Mouse (Mus musculus): ENCODE data around the gene Tm7sf2.
"Not testable (repeated sequence)": the region's sequence is repeated elsewhere in the genome, so short reads cannot be mapped to it uniquely, and the experiment has no call there.

Tm7sf2 gene

DNA sequence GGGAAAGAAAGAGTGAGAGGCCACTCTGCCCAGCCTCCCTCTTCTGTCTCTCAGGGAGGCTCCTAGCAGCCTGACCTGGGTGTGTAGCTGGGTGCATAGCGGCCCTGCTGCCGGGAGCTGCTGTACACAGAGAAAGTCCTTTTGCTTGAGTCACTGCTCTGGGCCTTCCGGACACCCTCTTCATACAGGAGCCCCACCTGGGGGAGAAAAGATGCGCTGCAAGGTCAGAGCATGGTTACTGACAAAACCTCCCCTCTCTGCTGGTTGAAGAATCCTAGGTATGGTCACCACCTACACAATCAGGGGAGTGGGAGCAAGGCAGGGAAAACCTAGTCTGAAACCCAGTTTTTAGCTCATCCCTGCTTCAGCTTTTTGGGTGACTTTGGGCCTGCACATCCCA, 778 bp upstream of the Tm7sf2 start:
- no peak for DNase-seq

DNA sequence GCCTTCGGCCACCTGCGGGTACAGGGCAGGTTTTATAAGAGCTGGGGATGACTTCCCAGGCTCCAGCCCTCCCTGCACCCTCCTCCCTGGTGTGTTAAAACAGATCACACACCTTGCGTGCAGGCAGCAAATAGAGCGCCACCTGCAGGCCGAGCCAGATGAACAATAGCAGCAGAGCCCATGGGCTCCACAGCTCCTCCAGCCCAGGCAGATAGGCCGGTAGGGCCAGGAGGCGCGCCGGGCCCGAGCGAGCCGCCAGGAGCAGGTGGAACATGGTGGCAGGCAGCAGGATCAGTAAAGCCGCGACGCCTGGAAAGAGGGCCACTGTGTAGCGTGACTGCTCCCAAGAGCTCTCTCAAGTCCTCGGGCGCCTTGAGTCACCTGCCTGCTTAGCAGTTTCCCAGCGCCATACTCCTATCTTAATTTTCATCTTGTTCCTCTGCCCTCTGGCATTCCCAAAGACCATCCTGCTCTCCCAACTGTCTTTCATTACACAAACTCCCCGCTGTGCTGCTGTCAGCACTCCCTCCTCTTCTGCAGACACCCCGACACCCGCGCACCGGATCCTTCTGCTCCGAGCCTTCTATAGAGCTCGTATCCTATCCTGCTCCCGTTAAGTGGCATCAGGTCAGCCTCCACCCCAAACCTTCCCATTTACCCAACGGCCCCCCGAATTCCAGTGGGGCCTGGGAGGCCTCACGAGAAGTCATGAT, 1.0 kb downstream of the Tm7sf2 start:
- DNase-seq, result peak; percentile 76 to 84

DNA sequence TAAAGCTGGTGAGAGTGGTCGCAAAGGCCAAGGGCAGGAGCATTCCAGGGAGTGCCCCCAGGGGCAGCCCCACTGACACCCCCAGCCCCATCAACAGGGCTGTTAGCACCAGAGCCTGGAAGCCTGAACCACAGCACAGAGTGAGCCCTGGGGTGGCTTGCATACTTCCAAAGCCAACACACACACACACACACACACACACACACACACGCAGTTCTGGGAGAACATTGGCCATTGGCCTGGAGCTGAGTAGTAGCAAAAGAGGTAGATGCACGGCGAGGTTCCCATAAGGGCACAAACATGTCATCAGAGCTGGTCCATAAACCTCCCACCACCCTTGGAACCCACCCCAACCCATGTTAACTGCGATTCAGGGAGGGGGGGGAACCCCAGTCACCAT, 1.6 kb downstream of the Tm7sf2 start:
- DNase-seq, result no peak

DNA sequence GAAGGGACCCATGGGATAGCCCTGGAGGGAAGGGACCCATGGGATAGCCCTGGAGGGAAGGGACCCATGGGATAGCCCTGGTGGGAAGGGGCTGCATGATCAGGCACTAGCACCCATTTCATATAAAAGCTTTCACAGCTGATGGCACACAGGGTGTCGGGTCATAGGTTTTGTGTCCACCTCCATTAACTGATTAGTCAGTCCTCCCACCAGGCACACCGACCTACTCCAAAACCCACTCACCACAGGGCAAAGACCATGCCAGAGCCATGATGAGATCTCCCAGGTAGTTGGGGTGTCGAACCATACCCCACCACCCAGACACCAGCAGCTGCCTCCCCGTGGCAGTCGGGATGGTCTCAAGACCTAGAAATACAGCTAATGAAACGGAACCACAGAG, 5.1 kb downstream of the Tm7sf2 start:
- DNase-seq, result no peak

DNA sequence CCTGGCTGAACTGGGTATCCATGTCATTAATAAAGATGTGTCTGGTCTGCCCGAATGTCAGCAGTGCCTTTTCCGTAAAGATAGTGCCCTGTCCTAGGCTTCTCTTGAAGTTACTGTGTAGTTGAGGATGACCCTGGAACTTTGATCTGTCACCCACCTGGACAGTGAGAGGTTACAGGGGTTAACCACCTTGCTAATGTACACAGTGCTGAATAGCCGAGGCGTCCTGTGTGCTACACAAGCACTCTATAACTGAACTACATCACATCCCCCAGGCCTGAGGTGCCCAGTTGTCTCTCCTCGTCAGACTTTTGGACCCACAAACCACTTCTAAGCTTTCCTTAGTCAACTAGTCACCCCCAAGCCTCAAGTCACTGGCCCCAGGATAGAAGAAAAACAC, 5.8 kb downstream of the Tm7sf2 start:
- DNase-seq, result no peak

DNA sequence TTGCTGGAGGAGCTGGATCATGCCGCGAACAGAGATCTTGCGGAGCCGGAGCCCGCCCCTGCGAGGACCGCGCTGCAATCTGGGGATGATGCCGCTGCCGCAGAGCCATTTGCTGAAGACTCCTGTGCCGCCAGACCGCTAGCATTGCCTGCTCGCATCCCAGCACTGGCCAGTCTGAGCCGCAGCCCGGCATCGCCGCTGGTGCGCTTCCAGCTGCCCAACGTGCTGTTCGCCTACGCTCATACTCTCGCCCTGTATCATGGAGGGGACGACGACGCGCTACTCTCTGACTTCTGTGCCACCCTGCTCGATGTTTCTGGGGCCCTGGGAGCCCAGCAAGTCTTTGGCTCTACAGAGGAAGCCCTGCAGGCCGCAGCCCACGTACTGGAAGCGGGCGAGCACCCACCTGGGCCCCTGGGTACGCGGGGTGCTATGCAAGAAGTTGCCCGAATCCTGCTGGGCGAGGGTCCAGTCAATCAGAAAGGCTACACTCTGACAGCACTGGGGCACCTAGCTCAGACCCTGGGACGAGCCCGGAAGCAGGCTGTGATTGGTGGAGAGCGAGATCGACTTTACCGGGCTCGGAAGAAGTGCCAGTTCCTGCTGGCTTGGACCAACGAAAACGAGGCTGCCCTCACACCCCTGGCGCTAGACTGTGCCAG, 6.4 kb downstream of the Tm7sf2 start:
- peak; percentile 36 to 42 for DNase-seq

DNA sequence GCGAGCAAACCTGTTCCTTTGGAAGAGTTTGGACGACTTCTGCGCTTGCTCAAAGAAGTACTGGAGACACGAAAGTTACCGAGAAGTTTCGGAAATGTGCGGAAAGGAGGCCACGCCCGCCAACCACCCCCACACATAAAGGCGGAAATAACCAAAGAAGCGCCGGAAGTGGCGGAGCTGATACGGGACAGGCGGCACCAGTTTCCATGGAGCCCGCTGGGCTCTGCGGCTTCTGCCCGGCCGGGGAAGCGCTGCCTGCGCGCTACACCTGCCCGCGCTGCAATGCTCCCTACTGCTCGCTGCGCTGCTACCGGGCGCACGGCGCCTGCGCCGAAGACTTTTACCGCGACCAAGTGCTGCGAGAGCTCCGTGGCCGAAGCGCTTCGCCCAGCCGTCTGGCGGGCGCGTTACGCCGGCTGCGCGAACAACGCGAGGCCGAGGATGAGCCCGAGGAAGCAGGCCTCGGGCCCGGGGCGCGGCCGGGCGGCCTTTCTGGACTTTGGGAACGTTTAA, 7.1 kb downstream of the Tm7sf2 start, which contains the start of gene Znhit2:
TSS of gene Znhit2 (plus strand) at position 172 of the 513 bp plus-strand sequence.
- peak; percentile 96 to 97 for DNase-seq

DNA sequence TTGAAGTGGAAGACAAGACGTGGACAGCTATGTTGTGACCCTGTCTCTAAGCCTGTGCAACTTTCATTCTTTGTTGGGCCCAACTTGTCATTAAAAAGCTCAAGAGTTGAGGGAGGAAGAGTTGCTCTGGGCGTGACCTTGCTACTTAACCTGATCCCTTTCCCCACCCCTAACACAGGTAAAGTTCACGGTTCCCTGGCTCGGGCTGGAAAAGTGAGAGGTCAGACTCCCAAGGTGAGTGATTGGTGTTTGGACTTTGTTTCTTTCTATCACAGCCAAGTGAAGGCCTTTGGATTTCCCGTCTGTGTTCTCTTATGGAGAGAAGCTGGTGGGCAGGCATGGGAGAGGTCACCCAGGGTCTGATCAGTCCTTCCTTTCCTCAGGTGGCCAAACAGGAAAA, 9.2 kb downstream of the Tm7sf2 start:
- DNase-seq, result no peak

DNA sequence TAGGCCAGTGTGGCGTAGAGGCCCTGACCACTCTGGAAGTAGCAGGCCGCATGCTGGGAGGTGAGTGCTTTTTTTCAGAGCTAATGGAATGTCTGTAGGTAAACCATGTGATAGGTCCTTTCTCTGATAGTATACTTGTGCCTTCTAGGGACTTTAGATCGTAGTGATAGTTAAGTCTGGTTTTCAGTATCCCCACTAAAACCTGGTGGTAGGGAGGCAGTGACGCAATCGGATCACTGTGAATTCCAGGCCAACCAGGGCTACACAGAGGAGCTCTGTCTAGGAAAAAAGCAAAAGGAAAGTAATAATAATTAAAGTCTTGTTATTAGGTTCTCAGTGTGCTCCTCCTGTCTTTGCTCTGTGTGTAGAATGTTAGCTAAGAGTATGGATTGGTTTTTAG, 9.7 kb downstream of the Tm7sf2 start:
- no peak for DNase-seq

DNA sequence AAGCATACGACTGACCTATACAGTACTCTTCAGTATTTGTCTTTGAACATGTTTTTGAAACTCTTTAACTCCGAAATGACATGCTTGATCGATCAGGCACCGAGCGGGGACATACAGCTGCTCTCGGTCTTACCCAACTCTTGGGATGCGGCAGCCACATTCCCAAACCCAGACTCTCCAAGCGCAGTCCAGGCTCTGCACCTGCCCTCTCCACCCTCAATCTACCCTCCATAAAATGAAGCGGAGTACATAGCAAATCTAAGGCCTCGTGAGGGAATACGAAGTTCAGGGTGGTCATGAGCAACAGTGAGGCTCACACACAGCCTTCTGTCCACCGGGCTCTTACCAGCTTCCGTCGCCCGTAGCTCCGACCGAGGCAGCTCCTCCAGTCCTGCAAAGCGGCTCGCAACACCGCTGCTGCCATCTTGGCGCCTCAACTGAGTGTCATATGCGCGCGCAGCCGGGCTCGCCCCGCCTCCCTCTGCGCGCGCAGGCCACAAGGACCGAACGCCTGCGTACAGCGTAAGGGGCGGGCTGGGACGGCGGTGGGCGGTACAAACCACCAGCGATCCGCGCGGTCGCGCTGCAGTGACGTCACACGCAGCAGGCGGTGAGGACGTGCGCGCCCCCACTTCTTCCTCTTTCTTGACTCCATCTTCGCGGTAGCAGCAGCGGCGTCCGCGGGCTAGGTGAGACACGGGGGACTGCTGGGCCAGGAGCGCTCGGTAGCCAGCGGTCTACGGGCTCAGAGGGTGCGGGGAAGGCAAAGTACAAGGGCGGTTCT, 10.7 kb downstream of the Tm7sf2 start, which contains the start of the genes Mrpl49 and Fau:
TSS of gene Mrpl49 (minus strand) at position 473 of the 784 bp plus-strand sequence.
TSS of gene Fau (plus strand) at position 532 of the 784 bp plus-strand sequence.
- peak; percentile 98 to 99 for DNase-seq

DNA sequence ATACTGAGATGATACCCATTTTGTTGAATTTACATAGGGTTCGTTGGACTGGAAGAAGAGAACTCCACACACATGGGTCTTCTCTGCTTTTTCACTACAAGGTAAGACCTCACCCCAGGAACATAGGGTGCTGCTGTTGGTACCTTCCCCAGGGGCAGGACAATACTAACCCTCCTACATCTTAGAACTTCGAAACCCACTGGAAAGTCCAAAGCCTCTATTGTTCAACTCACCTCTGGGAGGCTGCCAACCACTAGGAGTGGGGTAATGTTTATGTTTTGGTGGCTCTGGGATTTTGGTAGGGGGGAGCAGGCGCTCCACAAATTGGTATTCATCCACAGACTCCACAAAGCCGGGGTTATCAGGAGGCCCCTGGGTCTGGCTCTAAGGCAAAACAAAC, 11.5 kb downstream of the Tm7sf2 start:
- DNase-seq, result no peak

DNA sequence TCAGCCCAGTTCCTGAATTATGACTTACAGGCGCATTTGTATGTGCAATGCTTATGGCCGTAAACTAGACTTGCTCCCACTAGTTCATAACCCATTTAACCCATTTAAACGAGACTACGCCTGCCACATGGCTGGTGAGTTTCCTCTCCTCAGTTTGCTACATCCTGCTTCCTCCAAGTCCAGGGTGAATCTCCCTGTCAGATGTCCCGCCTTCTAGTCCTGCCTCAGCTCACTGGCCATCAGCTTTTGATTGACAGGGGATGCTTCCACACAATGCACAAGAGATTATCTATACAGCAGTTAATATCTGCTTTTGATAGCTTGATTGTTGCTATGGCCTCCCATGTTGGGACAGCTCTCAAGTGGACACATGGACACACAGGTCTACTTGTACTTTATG, 13.9 kb downstream of the Tm7sf2 start:
- DNase-seq, result no peak

DNA sequence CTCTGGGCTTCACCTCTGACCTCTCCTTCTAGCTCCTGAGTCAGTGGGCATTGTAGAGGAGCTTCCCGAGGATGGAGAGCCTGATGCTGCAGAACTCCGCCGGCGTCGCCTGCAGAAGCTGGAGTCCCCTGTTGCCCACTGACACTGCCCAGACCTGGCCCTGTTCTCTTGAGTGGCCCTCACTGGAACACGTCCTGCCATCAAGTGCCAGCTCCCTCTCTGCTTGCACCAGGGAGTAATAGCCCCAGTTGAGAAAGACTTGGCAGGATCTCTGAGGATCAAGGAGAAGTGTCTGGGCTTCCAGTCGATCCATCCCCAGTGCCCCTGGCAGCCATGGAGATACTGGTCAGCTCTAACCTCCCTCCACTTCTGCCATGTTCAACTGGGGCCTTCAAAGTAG, 15.7 kb downstream of the Tm7sf2 start:
- no peak for DNase-seq

DNA sequence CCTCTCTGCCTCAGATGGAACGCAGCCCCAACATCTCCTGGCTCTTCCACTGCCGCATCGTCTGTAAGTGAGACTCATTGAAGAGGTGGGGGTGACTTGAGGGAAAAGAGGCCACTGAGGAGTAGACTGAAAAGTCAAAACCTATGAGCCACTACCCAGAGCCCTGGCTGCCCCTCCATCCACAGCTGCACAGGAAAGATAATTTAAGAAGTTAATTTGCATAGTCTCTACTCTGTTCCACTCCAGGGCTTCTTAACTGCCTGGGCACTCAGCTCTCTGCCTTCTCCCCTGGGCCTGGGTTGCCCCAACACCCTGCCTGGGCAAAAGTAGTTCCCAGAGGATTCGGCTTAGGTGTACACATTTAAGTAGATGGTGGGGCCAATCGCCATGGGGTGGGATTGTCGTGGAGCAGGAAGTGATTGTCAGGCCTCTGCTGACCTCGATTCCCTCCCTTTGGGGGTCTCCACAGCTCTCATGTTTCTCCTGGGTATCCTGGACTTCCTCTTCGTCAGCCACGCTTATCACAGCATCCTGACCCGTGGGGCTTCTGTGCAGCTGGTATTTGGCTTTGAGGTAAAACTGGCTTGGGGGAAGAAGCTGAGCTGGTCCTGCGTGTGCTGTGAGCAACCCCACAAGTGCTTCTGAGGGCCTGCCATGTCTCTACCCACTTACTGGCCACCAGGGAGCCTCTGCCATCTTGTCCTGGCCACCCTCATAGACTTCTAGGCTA, 19.3 kb downstream of the Tm7sf2 start:
- no peak for DNase-seq

DNA sequence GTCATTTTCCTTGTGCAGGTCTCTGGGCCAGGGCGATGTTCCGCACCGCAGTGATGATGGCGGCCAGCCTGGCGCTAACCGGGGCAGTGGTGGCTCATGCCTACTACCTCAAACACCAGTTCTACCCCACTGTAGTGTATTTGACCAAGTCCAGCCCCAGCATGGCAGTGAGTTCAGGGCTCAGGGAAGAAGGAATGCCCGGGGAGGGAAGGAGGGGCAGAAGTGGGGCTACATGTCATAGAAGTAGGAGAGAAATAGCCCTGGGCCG, 20.3 kb downstream of the Tm7sf2 start:
- DNase-seq, result no peak

DNA sequence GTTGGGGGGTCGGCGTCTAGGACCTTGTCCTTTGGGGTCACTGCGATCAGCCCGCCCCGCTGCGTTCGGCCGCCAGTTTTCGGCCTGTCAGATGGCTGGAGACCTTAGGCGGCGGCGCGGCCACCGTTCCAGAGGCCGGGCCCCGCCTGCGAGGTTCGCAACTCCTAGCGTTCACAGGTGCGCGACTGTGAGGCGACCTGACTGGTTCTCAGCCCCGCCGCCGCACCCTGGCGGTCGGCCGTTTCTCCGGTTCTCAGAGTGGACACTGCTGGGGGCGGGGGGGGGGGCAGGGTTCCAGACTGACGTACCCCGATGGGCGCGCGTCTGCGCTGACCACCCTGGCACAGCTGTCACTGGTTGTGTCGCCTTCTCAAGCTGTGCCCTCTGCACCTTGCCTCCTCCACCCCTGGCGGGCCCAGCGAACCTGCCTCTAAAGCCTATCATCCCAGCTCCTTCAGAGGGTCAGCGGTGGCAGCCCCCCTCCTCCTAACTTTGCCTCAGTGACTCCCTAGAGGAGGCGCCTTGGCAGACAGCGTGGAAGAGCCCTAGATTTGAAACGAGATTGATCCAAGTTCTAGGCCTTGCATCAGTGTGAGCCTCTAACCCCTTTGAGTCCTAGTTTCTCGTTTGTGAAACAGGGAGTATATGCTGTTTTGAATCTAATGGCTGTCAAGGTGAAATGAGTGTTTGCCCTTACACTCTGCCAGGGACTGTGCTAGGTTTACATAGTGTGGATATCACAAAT, 20.8 kb downstream of the Tm7sf2 start:
- no peak for DNase-seq

DNA sequence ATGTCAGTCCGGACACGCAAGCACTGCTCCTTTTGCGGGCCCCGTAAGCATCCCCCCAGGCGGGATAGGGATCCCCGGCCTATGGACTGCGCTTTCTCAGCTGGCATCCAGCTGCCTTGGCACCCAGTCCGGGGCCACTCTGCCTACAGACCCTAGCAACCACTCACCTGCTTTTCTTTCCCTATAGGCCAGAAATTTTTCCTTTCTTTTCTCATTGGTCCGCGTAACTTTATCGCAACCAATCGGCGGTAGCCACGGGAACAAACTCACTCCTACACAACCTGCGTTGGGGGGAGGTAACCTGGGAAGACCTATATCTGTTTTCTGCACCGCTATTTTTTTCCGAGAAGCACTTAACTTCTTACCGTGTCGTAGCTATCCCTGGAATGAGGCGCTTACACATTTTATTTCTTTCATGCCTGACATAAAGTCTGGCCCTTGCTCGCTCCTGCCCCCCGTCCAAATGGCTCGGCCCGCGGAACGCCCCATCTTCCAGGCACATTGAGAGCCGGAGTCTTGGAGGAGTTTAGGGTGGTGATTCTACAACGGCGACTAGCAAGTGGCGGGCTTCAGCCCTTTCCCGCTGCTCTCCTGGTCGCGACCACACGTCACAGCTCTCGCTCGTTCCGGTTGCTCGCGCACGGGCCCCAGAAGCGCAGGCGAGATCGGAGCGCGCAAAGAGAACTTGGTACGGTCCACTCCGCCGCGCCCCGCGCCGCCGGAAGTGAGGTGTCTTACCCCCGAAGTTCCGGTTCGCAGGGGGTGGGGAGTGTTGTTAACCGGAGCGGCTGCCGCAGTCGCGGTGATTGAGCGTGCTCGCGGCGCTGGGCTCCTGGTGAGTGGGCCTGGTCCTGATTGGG, 21.6 kb downstream of the Tm7sf2 start, which contains the start of gene Syvn1:
TSS of gene Syvn1 (plus strand) at position 283 of the 860 bp plus-strand sequence.
- peak; percentile 95 for DNase-seq

DNA sequence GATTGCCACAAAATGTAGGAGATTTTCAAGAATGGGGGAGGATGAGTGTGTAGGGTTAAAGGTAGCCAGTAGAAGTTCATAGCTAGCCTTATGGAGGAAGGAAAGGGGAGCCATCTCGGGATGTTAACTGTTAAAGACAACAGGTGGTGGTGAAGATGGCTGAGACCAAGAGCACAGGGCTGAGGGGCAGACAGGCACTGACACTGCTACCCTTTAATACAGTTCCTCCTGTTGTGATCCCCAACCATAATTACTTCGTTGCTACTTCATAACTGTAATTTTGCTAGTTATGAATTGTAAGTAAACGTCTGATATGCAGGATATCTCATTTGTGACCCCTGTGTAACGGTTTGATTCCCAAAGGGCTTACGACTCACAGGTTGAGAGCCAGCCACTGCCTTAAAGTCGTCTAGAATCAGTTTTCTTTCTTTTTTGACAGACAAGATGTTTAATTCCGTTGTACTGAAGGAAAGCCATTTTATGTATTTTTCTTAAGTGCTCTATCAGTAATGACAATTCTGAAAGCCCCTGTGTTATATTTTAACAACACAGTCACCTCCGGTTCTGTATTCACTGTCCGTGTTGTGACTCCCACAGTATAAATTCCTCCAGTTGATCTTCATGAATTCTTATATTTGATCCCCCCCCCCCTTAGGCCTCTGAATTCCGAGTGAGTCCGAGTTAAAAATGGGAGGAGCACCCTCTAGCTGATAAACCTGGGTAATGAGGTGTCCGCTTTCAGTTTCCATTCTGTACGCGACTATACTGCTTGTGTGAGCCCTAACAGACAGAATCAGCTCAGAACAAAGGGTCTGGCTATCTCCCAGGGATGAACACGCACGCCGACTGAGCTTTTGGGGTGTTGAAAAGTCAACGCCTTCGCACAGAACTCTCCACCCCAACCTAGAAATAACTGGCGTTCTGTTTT, 22.5 kb downstream of the Tm7sf2 start:
- no peak for DNase-seq

DNA sequence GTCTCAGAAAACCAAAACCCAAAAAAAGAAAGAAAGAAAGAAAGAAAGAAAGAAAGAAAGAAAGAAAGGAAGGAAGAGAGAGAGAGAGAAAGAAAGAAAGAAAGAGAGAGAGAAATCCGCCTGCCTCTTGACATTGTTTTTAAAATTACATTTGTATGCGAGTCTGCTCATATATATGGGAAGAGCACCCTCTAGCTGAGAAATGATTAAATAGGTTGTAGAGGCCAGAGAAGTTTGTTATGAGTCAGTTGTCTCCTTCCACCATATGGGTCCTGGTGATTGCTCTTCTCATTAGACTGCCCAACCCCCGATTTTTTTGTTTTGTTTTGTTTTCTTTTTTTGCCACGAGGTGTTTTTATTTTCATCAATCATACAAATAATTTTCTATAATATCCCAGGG, 24.1 kb downstream of the Tm7sf2 start:
- not testable (repeated sequence) for DNase-seq

DNA sequence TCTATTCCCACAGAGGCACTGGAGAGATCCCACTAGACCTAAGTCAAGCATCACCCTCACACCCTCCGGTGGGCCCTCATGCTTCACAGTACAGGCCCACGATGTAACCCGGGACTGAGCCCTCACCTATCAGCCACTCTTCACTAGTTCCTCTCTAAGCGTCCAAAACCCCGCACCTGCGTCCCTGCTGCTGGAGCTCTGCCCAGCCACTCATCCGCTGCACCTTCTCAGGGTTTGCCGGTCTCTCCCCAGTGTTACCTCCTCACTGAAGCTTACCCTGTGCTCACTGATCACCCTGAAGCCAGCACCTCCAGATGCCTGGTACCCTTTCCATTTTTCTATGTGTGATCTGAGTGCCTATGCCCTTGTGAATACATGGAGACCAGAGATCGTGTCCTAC, 25.9 kb downstream of the Tm7sf2 start:
- no peak for DNase-seq

Measured in lung, adult 18-20 months (tissue).